Mouse (Mus musculus) heart, postnatal 0 days (tissue): ENCODE data around the gene Flot1.

Experiments
- CTCF ChIP-seq: IDR thresholded peaks from 2 replicates; pipeline ENCODE4 v1.5.1; 2016; ENCODE audit warnings: antibody characterized with exemption, control low read depth, low read depth
- EP300 ChIP-seq: IDR thresholded peaks from 2 replicates; pipeline ENCODE4 v1.6.1; 2016; ENCODE audit warnings: antibody characterized with exemption, low read depth

GRCm38 (mm10) chr17:35836991-35837422 lies 14.0 kb downstream of the Flot1 start:
- TF ChIP-seq CTCF (no peak), EP300 (peak; percentile 69; the same call in 1 of the 2 replicates)
